Mouse (Mus musculus): Measurements from ENCODE around the gene Mid1. TPM values are rescaled to one million over a fixed set of nuclear protein-coding genes. Genes with fewer than 3 reads are reported as not detected.
"Not testable (repeated sequence)": the region's sequence is repeated elsewhere in the genome, so short reads cannot be mapped to it uniquely, and the experiment has no call there.

The Mid1 gene
- polyA plus RNA-seq, 1 experiment from 2014 or later = 27.4 TPM

GRCm38 (mm10) chrX:169996926-169997325 is 311.9 kb downstream of the Mid1 start:
- not testable (repeated sequence) for H3K4me1 ChIP-seq (replicated peaks; ENCODE audit: control insufficient read depth, insufficient read depth, low read length); H3K9me3 ChIP-seq (ENCODE audit: control insufficient read depth, low read length); H3K27me3 ChIP-seq (ENCODE audit: control insufficient read depth, insufficient read depth, low read length); H3K4me3 ChIP-seq (ENCODE audit: low read depth, low read length); H3K36me3 ChIP-seq (ENCODE audit: control insufficient read depth, insufficient read depth, low read length); H3K27ac ChIP-seq (ENCODE audit: low read depth, low read length); H3K4me2 ChIP-seq (ENCODE audit: low read depth, low read length, severe bottlenecking); ATAC-seq (replicated peaks; ENCODE audit: low FRiP score); H3K9ac ChIP-seq (ENCODE audit: low read length); DNase-seq (ENCODE audit: low spot score)
- WGBS = no CpG with 5 or more reads among the region's 46 CpGs

- H3K9me3 ChIP-seq (ENCODE audit: control insufficient read depth, low read length); H3K4me1 ChIP-seq (replicated peaks; ENCODE audit: control insufficient read depth, insufficient read depth, low read length); H3K36me3 ChIP-seq (ENCODE audit: control insufficient read depth, insufficient read depth, low read length); ATAC-seq (replicated peaks; ENCODE audit: low FRiP score); H3K27me3 ChIP-seq (ENCODE audit: control insufficient read depth, insufficient read depth, low read length): not testable (repeated sequence)
- Histone ChIP-seq H3K27ac (ENCODE audit: low read depth, low read length) (peak overlapping the region; percentile 75), H3K9ac (ENCODE audit: low read length) (peak overlapping the region; percentile 29), H3K4me2 (ENCODE audit: low read depth, low read length, severe bottlenecking) (peak overlapping the region; percentile 60), H3K4me3 (ENCODE audit: low read depth, low read length) (peak overlapping the region; percentile 26)
- 40% methylated on average over 30 of the region's 40 CpGs for WGBS
- DNase-seq (ENCODE audit: low spot score) = peak; percentile 28
Measured at GRCm38 (mm10) chrX:169997456-169997853, 312.5 kb downstream of the Mid1 start.

- Histone ChIP-seq H3K9ac (ENCODE audit: low read length) (peak overlapping the region; percentile 29; the same call in 1 of the 2 replicates), H3K27ac (ENCODE audit: low read depth, low read length) (peak overlapping the region; percentile 75), H3K4me3 (ENCODE audit: low read depth, low read length) (peak overlapping the region; percentile 26), H3K4me2 (ENCODE audit: low read depth, low read length, severe bottlenecking) (peak overlapping the region; percentile 60)
- not testable (repeated sequence) for H3K27me3 ChIP-seq (ENCODE audit: control insufficient read depth, insufficient read depth, low read length); H3K4me1 ChIP-seq (replicated peaks; ENCODE audit: control insufficient read depth, insufficient read depth, low read length); H3K9me3 ChIP-seq (ENCODE audit: control insufficient read depth, low read length); H3K36me3 ChIP-seq (ENCODE audit: control insufficient read depth, insufficient read depth, low read length)
- peak; percentile 91 for ATAC-seq (replicated peaks; ENCODE audit: low FRiP score)
- peak; percentile 81 for DNase-seq (ENCODE audit: low spot score)
- WGBS = 27% methylated on average over 17 of the region's 37 CpGs
Measured at GRCm38 (mm10) chrX:169997854-169998456, 313.0 kb downstream of the Mid1 start.

GRCm38 (mm10) chrX:169998559-169999219 is 313.7 kb downstream of the Mid1 start:
- not testable (repeated sequence) for ATAC-seq (replicated peaks; ENCODE audit: low FRiP score); H3K4me1 ChIP-seq (replicated peaks; ENCODE audit: control insufficient read depth, insufficient read depth, low read length); H3K4me3 ChIP-seq (ENCODE audit: low read depth, low read length); H3K4me2 ChIP-seq (ENCODE audit: low read depth, low read length, severe bottlenecking); H3K36me3 ChIP-seq (ENCODE audit: control insufficient read depth, insufficient read depth, low read length); H3K27ac ChIP-seq (ENCODE audit: low read depth, low read length); DNase-seq (ENCODE audit: low spot score); H3K27me3 ChIP-seq (ENCODE audit: control insufficient read depth, insufficient read depth, low read length); H3K9ac ChIP-seq (ENCODE audit: low read length); H3K9me3 ChIP-seq (ENCODE audit: control insufficient read depth, low read length)
- 0% methylated on average over 1 of the region's 4 CpGs for WGBS

GRCm38 (mm10) chrX:169999226-169999883 is 314.4 kb downstream of the Mid1 start:
- H3K36me3 ChIP-seq (ENCODE audit: control insufficient read depth, insufficient read depth, low read length); H3K4me1 ChIP-seq (replicated peaks; ENCODE audit: control insufficient read depth, insufficient read depth, low read length); H3K4me2 ChIP-seq (ENCODE audit: low read depth, low read length, severe bottlenecking); H3K9ac ChIP-seq (ENCODE audit: low read length); H3K27ac ChIP-seq (ENCODE audit: low read depth, low read length); H3K9me3 ChIP-seq (ENCODE audit: control insufficient read depth, low read length); H3K27me3 ChIP-seq (ENCODE audit: control insufficient read depth, insufficient read depth, low read length); ATAC-seq (replicated peaks; ENCODE audit: low FRiP score); H3K4me3 ChIP-seq (ENCODE audit: low read depth, low read length): not testable (repeated sequence)
- peak; percentile 64 for DNase-seq (ENCODE audit: low spot score)
- 41% methylated on average over 8 of the region's 11 CpGs for WGBS

GRCm38 (mm10) chrX:169999912-170000641 is 315.1 kb downstream of the Mid1 start:
- H3K4me2 ChIP-seq (ENCODE audit: low read depth, low read length, severe bottlenecking); H3K27me3 ChIP-seq (ENCODE audit: control insufficient read depth, insufficient read depth, low read length); ATAC-seq (replicated peaks; ENCODE audit: low FRiP score); H3K36me3 ChIP-seq (ENCODE audit: control insufficient read depth, insufficient read depth, low read length); H3K9me3 ChIP-seq (ENCODE audit: control insufficient read depth, low read length); H3K9ac ChIP-seq (ENCODE audit: low read length); H3K27ac ChIP-seq (ENCODE audit: low read depth, low read length); H3K4me1 ChIP-seq (replicated peaks; ENCODE audit: control insufficient read depth, insufficient read depth, low read length); H3K4me3 ChIP-seq (ENCODE audit: low read depth, low read length): not testable (repeated sequence)
- WGBS = 0% methylated on average over 1 of the region's 3 CpGs
- DNase-seq (ENCODE audit: low spot score) = peak; percentile 24

GRCm38 (mm10) chrX:170000642-170001387 is 315.8 kb downstream of the Mid1 start:
- H3K4me2 ChIP-seq (ENCODE audit: low read depth, low read length, severe bottlenecking) = peak overlapping the region; percentile 1; the same call in 1 of the 2 replicates
- H3K4me3 ChIP-seq (ENCODE audit: low read depth, low read length); ATAC-seq (replicated peaks; ENCODE audit: low FRiP score); H3K36me3 ChIP-seq (ENCODE audit: control insufficient read depth, insufficient read depth, low read length); H3K9me3 ChIP-seq (ENCODE audit: control insufficient read depth, low read length); H3K4me1 ChIP-seq (replicated peaks; ENCODE audit: control insufficient read depth, insufficient read depth, low read length); H3K27me3 ChIP-seq (ENCODE audit: control insufficient read depth, insufficient read depth, low read length): not testable (repeated sequence)
- H3K27ac ChIP-seq (ENCODE audit: low read depth, low read length) = peak overlapping the region; percentile 68
- WGBS = 31% methylated on average over 6 of the region's 6 CpGs
- peak overlapping the region; percentile 6; the same call in 1 of the 2 replicates for H3K9ac ChIP-seq (ENCODE audit: low read length)
- peak; percentile 38 for DNase-seq (ENCODE audit: low spot score)

GRCm38 (mm10) chrX:170001388-170001695 is 316.3 kb downstream of the Mid1 start:
- not testable (repeated sequence) for H3K27me3 ChIP-seq (ENCODE audit: control insufficient read depth, insufficient read depth, low read length); H3K36me3 ChIP-seq (ENCODE audit: control insufficient read depth, insufficient read depth, low read length); H3K9me3 ChIP-seq (ENCODE audit: control insufficient read depth, low read length); H3K4me2 ChIP-seq (ENCODE audit: low read depth, low read length, severe bottlenecking); H3K27ac ChIP-seq (ENCODE audit: low read depth, low read length); H3K4me1 ChIP-seq (replicated peaks; ENCODE audit: control insufficient read depth, insufficient read depth, low read length); DNase-seq (ENCODE audit: low spot score); H3K4me3 ChIP-seq (ENCODE audit: low read depth, low read length); H3K9ac ChIP-seq (ENCODE audit: low read length)
- 63% methylated on average over 8 of the region's 12 CpGs for WGBS
- ATAC-seq (replicated peaks; ENCODE audit: low FRiP score) = peak; percentile 28
